Mouse (Mus musculus) spleen, postnatal 14 days (tissue): ENCODE measurements at regions not wholly inside any gene's neighbourhood (a gene's known extent, or its start where the extent isn't known, plus 50 kb on each side); places are given as distances from the start of the nearest gene placed in this dataset.

Experiments used
- DNase-seq, 2 experiments: peaks; one replicate each; pipeline ENCODE4 v3.0.0; 2021 to 2022; ENCODE audit warnings: low spot score in 2 of 2

- no peak for DNase-seq
These were observed 78.4 kb upstream of the Akt3 start for GRCm38 (mm10) chr1:177336436-177336835.

- DNase-seq = no peak
These were observed 78.0 kb upstream of the Akt3 start for GRCm38 (mm10) chr1:177335961-177336360.

GRCm38 (mm10) chr1:177323366-177323765 is 65.4 kb upstream of the Akt3 start:
- no peak for DNase-seq

GRCm38 (mm10) chr1:177322745-177323299 is 64.8 kb upstream of the Akt3 start:
- DNase-seq = no peak

GRCm38 (mm10) chr1:177322307-177322685 is 64.3 kb upstream of the Akt3 start:
- no peak for DNase-seq

GRCm38 (mm10) chr1:177321655-177322306 is 63.8 kb upstream of the Akt3 start:
- no peak for DNase-seq

- no peak for DNase-seq
These were observed 50.3 kb upstream of the Akt3 start for GRCm38 (mm10) chr1:177308213-177308872.
